Mouse (Mus musculus): ENCODE results near the gene Shisa8. TPM values are rescaled to one million over a fixed set of nuclear protein-coding genes. Genes with fewer than 3 reads are reported as not detected.
A peak's percentile ranks its signal among the peaks of the same experiment; 100 is the strongest.
"Not testable (repeated sequence)": the region's sequence is repeated elsewhere in the genome, so short reads cannot be mapped to it uniquely, and the experiment has no call there.

Shisa8 gene
- polyA plus RNA-seq (2015; fragmentation: Nextera tagmentation; extraction: Ambion mirVana): 0.66 and 0.70 TPM in 2 replicates

DNA sequence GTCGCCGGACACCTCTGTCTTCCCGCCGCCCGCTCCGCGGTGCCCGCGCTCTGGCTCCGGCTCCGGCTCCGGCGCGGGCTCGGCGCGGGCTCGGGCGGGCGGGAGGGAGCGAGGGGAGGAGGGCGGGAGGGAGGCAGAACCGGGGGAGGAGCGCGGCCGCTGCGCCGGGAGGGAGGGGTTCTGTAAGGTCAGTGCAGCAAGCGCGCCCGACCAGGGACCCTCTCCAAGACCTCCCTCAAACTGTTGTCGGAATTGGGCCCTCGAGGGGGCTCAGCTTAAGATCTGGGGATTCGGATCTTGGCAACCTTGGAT lies at the start of gene Shisa8:
TSS of gene Shisa8 (minus strand) at position 64 of the 312 bp plus-strand sequence.
- Histone ChIP-seq H3K36me3 (ENCODE audit: control insufficient read depth, insufficient read depth) (no peaks in the 10 kb centered on the region), H3K27me3 (replicated peaks; ENCODE audit: control insufficient read depth, insufficient read depth, low read length) (peaks cover 51% of the 10 kb centered on the region), H3K9me3 (ENCODE audit: control insufficient read depth, low read length) (no peaks in the 10 kb centered on the region), H3K4me1 (replicated peaks; ENCODE audit: control insufficient read depth, insufficient read depth, low read length) (peaks cover 30% of the 10 kb centered on the region), H3K4me2 (ENCODE audit: low read length) (peak within 1 kb of the TSS; percentile 70), H3K27ac (ENCODE audit: low read length) (no peak within 1 kb of the TSS), H3K9ac (replicated peaks; ENCODE audit: low read depth, low read length) (peak within 1 kb of the TSS; percentile 57), H3K4me3 (replicated peaks; ENCODE audit: low read length) (peak within 1 kb of the TSS; percentile 48)
- ATAC-seq: no peak
- WGBS: under 1% methylated on average over 30 of the region's 34 CpGs

GRCm38 (mm10) chr15:82259510-82259909 lies 46.9 kb upstream of the Shisa8 start:
- Histone ChIP-seq H3K9ac (replicated peaks; ENCODE audit: low read depth, low read length) (no peak overlapping the region), H3K4me3 (replicated peaks; ENCODE audit: low read length) (no peak overlapping the region), H3K36me3 (ENCODE audit: control insufficient read depth, insufficient read depth) (no peaks in the 10 kb centered on the region), H3K27me3 (replicated peaks; ENCODE audit: control insufficient read depth, insufficient read depth, low read length) (no peaks in the 10 kb centered on the region), H3K27ac (ENCODE audit: low read length) (no peak overlapping the region), H3K4me1 (replicated peaks; ENCODE audit: control insufficient read depth, insufficient read depth, low read length) (peaks cover 27% of the 10 kb centered on the region), H3K9me3 (ENCODE audit: control insufficient read depth, low read length) (no peaks in the 10 kb centered on the region), H3K4me2 (ENCODE audit: low read length) (no peak overlapping the region)
- 13% methylated on average over 16 of the region's 16 CpGs for WGBS
- no peak for ATAC-seq

DNA sequence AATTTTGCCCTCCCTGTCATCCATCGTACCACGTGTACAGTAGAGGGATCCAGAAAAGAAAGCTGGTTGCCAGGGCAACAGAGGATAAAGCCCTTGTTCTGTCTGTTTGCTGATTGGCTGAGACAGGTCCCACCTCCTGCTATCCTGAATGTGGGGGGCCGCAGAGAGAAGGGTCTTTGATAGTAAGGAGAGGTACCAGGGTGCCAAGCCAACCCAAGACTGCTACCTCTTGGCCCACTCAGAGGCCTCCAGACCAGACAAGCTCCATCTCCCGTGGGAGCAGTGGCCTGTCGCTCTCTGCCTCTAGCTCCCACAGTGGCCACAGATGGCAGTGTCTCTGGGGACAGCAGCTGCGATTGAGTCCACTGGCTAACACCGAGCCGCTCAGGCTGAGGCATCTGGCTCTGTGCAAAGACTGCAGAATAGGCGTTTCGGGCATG lies 43.3 kb upstream of the Shisa8 start:
- peak; percentile 96 for ATAC-seq
- WGBS: 2% methylated on average over 10 of the region's 10 CpGs

DNA sequence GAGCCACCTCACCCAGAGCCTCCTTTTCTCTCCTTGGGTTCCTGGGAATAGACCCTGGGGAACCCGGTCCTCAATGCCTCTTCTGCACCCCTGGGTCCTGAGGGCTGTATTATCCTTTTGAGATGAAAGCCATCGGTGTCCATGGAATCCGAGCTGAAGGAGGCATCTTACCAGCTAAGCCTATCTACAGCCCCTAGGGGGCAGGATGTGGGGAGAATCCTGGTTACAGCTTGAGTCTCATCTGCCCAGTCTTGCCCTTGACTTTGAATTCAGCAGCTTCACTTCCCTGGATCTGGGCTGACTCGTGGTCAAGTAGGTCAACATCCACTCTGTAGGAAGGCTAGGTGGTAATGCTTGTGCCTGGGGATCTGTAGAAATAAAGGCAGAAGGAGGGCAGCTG lies 42.6 kb upstream of the Shisa8 start:
- ATAC-seq: 0 out of 2 replicates have a peak, but pooled peaks have one; percentile 3
- WGBS: 45% methylated on average over 4 of the region's 4 CpGs
- Histone ChIP-seq H3K4me2 (ENCODE audit: low read length) (peak overlapping the region; percentile 59), H3K4me1 (replicated peaks; ENCODE audit: control insufficient read depth, insufficient read depth, low read length) (peaks cover 27% of the 10 kb centered on the region), H3K27ac (ENCODE audit: low read length) (peak overlapping the region; percentile 92), H3K9ac (replicated peaks; ENCODE audit: low read depth, low read length) (peak overlapping the region; percentile 75; the same call in 1 of the 2 replicates), H3K27me3 (replicated peaks; ENCODE audit: control insufficient read depth, insufficient read depth, low read length) (no peaks in the 10 kb centered on the region), H3K36me3 (ENCODE audit: control insufficient read depth, insufficient read depth) (no peaks in the 10 kb centered on the region), H3K4me3 (replicated peaks; ENCODE audit: low read length) (peak overlapping the region; percentile 75; the same call in 1 of the 2 replicates), H3K9me3 (ENCODE audit: control insufficient read depth, low read length) (no peaks in the 10 kb centered on the region)

More for the DNA sequence above, 43.3 kb upstream of the Shisa8 start:
- peaks cover 27% of the 10 kb centered on the region for H3K4me1 ChIP-seq (replicated peaks; ENCODE audit: control insufficient read depth, insufficient read depth, low read length)
- H3K9ac ChIP-seq (replicated peaks; ENCODE audit: low read depth, low read length): peak overlapping the region; percentile 75
- no peaks in the 10 kb centered on the region for H3K27me3 ChIP-seq (replicated peaks; ENCODE audit: control insufficient read depth, insufficient read depth, low read length)
- peak overlapping the region; percentile 75 for H3K4me3 ChIP-seq (replicated peaks; ENCODE audit: low read length)
- H3K9me3 ChIP-seq (ENCODE audit: control insufficient read depth, low read length): no peaks in the 10 kb centered on the region
- H3K36me3 ChIP-seq (ENCODE audit: control insufficient read depth, insufficient read depth): no peaks in the 10 kb centered on the region
- H3K4me2 ChIP-seq (ENCODE audit: low read length): peak overlapping the region; percentile 59
- H3K27ac ChIP-seq (ENCODE audit: low read length): peak overlapping the region; percentile 92

DNA sequence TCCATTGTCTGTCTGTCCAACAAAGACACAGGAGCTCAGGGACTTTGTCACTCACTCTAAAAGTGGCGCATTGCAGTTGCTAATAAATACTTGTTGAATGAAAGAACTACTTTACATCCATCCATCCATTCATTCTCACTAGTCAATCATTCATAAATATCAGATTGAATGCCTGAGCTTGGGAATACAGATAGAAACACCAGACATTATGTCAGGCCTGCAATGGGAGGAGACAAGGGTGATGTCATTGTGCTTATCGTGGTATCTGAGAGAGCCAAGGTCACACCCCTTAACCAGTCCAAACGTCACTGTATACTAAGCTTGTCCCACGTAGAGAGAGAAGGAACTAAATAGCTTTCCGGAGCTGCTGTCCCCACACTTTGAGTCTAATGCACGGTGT lies 39.5 kb upstream of the Shisa8 start, which contains the start of gene 1500009C09Rik:
TSS of gene 1500009C09Rik (plus strand) at position 301 of the 400 bp plus-strand sequence.
- Histone ChIP-seq H3K9me3 (ENCODE audit: control insufficient read depth, low read length) (no peaks in the 10 kb centered on the region), H3K9ac (replicated peaks; ENCODE audit: low read depth, low read length) (no peak within 1 kb of the TSS), H3K36me3 (ENCODE audit: control insufficient read depth, insufficient read depth) (no peaks in the 10 kb centered on the region), H3K4me2 (ENCODE audit: low read length) (no peak within 1 kb of the TSS), H3K4me1 (replicated peaks; ENCODE audit: control insufficient read depth, insufficient read depth, low read length) (peaks cover 18% of the 10 kb centered on the region), H3K27ac (ENCODE audit: low read length) (no peak within 1 kb of the TSS), H3K27me3 (replicated peaks; ENCODE audit: control insufficient read depth, insufficient read depth, low read length) (no peaks in the 10 kb centered on the region), H3K4me3 (replicated peaks; ENCODE audit: low read length) (no peak within 1 kb of the TSS)
- ATAC-seq: no peak
- 91% methylated on average over 6 of the region's 6 CpGs for WGBS

- no peak overlapping the region for H3K4me2 ChIP-seq (ENCODE audit: low read length)
- 97% methylated on average over 3 of the region's 3 CpGs for WGBS
- ATAC-seq: no peak
These were observed 39.0 kb upstream of the Shisa8 start for GRCm38 (mm10) chr15:82251579-82251978.

GRCm38 (mm10) chr15:82247131-82247776 lies 34.6 kb upstream of the Shisa8 start:
- no peaks in the 10 kb centered on the region for H3K36me3 ChIP-seq (ENCODE audit: control insufficient read depth, insufficient read depth)
- H3K4me2 ChIP-seq (ENCODE audit: low read length): no peak overlapping the region
- no peak overlapping the region for H3K9ac ChIP-seq (replicated peaks; ENCODE audit: low read depth, low read length)
- H3K4me1 ChIP-seq (replicated peaks; ENCODE audit: control insufficient read depth, insufficient read depth, low read length): peaks cover 7% of the 10 kb centered on the region
- H3K27ac ChIP-seq (ENCODE audit: low read length): no peak overlapping the region
- H3K9me3 ChIP-seq (ENCODE audit: control insufficient read depth, low read length): no peaks in the 10 kb centered on the region
- no peak overlapping the region for H3K4me3 ChIP-seq (replicated peaks; ENCODE audit: low read length)
- H3K27me3 ChIP-seq (replicated peaks; ENCODE audit: control insufficient read depth, insufficient read depth, low read length): no peaks in the 10 kb centered on the region
- WGBS: 72% methylated on average over 3 of the region's 3 CpGs
- no peak for ATAC-seq

More at GRCm38 (mm10) chr15:82251579-82251978, 39.0 kb upstream of the Shisa8 start:
- peaks cover 13% of the 10 kb centered on the region for H3K4me1 ChIP-seq (replicated peaks; ENCODE audit: control insufficient read depth, insufficient read depth, low read length)
- no peaks in the 10 kb centered on the region for H3K9me3 ChIP-seq (ENCODE audit: control insufficient read depth, low read length)
- H3K36me3 ChIP-seq (ENCODE audit: control insufficient read depth, insufficient read depth): no peaks in the 10 kb centered on the region
- no peak overlapping the region for H3K9ac ChIP-seq (replicated peaks; ENCODE audit: low read depth, low read length)
- no peaks in the 10 kb centered on the region for H3K27me3 ChIP-seq (replicated peaks; ENCODE audit: control insufficient read depth, insufficient read depth, low read length)
- no peak overlapping the region for H3K4me3 ChIP-seq (replicated peaks; ENCODE audit: low read length)
- no peak overlapping the region for H3K27ac ChIP-seq (ENCODE audit: low read length)

GRCm38 (mm10) chr15:82244805-82245161 lies 32.2 kb upstream of the Shisa8 start:
- WGBS: 23% methylated on average over 9 of the region's 9 CpGs
- H3K9ac ChIP-seq (replicated peaks; ENCODE audit: low read depth, low read length): peak overlapping the region; percentile 63
- not testable (repeated sequence) for H3K27me3 ChIP-seq (replicated peaks; ENCODE audit: control insufficient read depth, insufficient read depth, low read length); ATAC-seq; H3K36me3 ChIP-seq (ENCODE audit: control insufficient read depth, insufficient read depth); H3K4me1 ChIP-seq (replicated peaks; ENCODE audit: control insufficient read depth, insufficient read depth, low read length); H3K9me3 ChIP-seq (ENCODE audit: control insufficient read depth, low read length)
- H3K4me3 ChIP-seq (replicated peaks; ENCODE audit: low read length): peak overlapping the region; percentile 82
- peak overlapping the region; percentile 81 for H3K27ac ChIP-seq (ENCODE audit: low read length)
- H3K4me2 ChIP-seq (ENCODE audit: low read length): peak overlapping the region; percentile 93

DNA sequence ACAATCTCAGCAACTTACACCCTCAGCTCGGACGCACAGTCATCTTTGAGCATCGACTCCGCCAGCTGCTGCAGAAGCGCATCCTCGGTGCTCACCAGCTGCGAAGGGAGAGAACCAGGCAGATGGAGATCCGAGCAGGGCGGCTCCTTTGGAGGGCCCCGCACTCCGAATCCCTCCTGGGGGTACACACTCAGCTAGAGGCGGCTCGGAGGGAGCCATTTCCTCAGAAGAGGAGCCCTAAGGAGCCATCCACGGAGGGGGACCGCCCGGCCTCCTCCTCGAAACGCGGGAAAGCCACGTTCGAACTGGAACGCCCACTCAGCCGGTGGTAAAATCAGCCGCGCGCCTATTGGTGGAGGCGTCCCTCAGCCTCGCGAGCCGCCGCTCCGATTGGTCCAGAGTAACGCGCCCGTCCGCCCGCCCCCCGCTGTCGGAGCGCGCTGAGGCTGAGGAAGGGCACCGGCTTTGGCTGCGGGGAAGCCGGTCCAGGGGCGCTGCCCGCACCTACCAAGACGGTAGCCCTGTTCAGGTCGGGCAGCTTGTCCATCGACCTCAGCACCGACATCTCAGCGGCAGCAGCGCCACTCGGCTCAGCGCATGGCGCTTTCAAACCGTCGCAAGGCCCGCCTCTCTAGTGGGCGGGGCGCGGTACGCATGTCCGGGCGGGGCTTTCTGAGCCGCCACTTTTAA lies 31.6 kb upstream of the Shisa8 start, which contains the start of gene Cenpm:
TSS of gene Cenpm (minus strand) at position 634 of the 690 bp plus-strand sequence.
- peak; percentile 99 for ATAC-seq
- Histone ChIP-seq H3K4me1 (replicated peaks; ENCODE audit: control insufficient read depth, insufficient read depth, low read length) (peaks cover 7% of the 10 kb centered on the region), H3K36me3 (ENCODE audit: control insufficient read depth, insufficient read depth) (no peaks in the 10 kb centered on the region), H3K27ac (ENCODE audit: low read length) (peak within 1 kb of the TSS; percentile 81), H3K9ac (replicated peaks; ENCODE audit: low read depth, low read length) (peak within 1 kb of the TSS; percentile 63), H3K4me2 (ENCODE audit: low read length) (peak within 1 kb of the TSS; percentile 93), H3K9me3 (ENCODE audit: control insufficient read depth, low read length) (no peaks in the 10 kb centered on the region), H3K27me3 (replicated peaks; ENCODE audit: control insufficient read depth, insufficient read depth, low read length) (no peaks in the 10 kb centered on the region), H3K4me3 (replicated peaks; ENCODE audit: low read length) (peak within 1 kb of the TSS; percentile 82)
- under 1% methylated on average over 65 of the region's 65 CpGs for WGBS
